Mouse (Mus musculus) myocyte (in vitro differentiated cells): ENCODE data around the gene Cfap54.

Source experiments
- CEBPB ChIP-seq: IDR thresholded peaks from 2 replicates; pipeline ENCODE4 v1.6.1; 2011; ENCODE audit warnings: mild to moderate bottlenecking, moderate library complexity; ENCODE audit not compliant: poor library complexity, insufficient read depth, severe bottlenecking
- E2F4 ChIP-seq: IDR thresholded peaks from one replicate; pipeline ENCODE4 v1.6.1; 2011; ENCODE audit warnings: mild to moderate bottlenecking, control low read depth, moderate library complexity; ENCODE audit not compliant: insufficient read depth
- MAX ChIP-seq: IDR thresholded peaks from one replicate; pipeline ENCODE4 v1.6.1; 2011; ENCODE audit warnings: low read depth, mild to moderate bottlenecking, control low read depth
- MYOD1 ChIP-seq, 3 experiments: IDR thresholded peaks; one replicate each; pipeline ENCODE4 v1.6.1; 2011; ENCODE audit warnings: control low read depth in 2 of 3, low read depth in 2 of 3, mild to moderate bottlenecking in 2 of 3, moderate library complexity in 1 of 3; ENCODE audit not compliant: insufficient read length in 2 of 3, control insufficient read depth in 1 of 3
- MYOG ChIP-seq, 3 experiments: IDR thresholded peaks; one replicate each; pipeline ENCODE4 v1.6.1; 2011; ENCODE audit warnings: control low read depth in 2 of 3, low read depth in 2 of 3, mild to moderate bottlenecking in 2 of 3; ENCODE audit not compliant: insufficient read length in 2 of 3, control insufficient read depth in 1 of 3, insufficient read depth in 1 of 3
- POLR2A ChIP-seq: IDR thresholded peaks from one replicate; pipeline ENCODE4 v1.6.1; 2011; ENCODE audit warnings: low read depth, mild to moderate bottlenecking, control low read depth, moderate library complexity; ENCODE audit not compliant: insufficient read length
- POLR2AphosphoS2 ChIP-seq: IDR thresholded peaks from one replicate; pipeline ENCODE4 v1.6.1; 2011; ENCODE audit warnings: low read depth, control low read depth; ENCODE audit not compliant: insufficient read length
- REST ChIP-seq: IDR thresholded peaks from one replicate; pipeline ENCODE4 v1.6.1; 2011; ENCODE audit warnings: mild to moderate bottlenecking, control low read depth, moderate library complexity; ENCODE audit not compliant: insufficient read depth, insufficient read length
- SRF ChIP-seq: IDR thresholded peaks from one replicate; pipeline ENCODE4 v1.6.1; 2011; ENCODE audit warnings: low read depth; ENCODE audit not compliant: control insufficient read depth, insufficient read length
- TCF12 ChIP-seq: IDR thresholded peaks from one replicate; pipeline ENCODE4 v1.6.1; 2011; ENCODE audit warnings: mild to moderate bottlenecking, control low read depth; ENCODE audit not compliant: poor library complexity, insufficient read depth, severe bottlenecking
- TCF3 ChIP-seq: IDR thresholded peaks from one replicate; pipeline ENCODE4 v1.6.1; 2011; ENCODE audit warnings: low read depth, control low read depth; ENCODE audit not compliant: insufficient read length
- USF1 ChIP-seq: IDR thresholded peaks from one replicate; pipeline ENCODE4 v1.6.1; 2011; ENCODE audit warnings: low read depth, mild to moderate bottlenecking, control low read depth, moderate library complexity

DNA sequence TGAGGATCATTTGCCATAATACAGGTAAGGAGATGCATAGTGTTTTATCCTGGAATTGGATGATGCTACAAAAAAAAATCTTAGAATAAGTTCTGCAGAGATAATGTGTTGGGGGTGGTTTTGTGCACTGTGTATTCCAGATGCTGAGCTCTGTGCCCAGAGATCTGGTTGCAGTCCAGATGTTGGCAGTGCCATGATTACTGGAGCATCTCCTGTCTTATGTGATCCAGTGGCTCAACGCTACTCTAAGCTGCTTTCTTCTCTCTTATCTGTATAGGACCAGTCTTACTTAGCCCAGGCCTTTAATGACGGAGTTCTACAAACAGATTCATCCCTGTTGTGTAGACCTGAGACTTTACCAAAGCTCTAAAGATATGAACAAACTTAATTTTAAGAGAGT lies 10.5 kb upstream of the Cfap54 start:
- TF ChIP-seq POLR2A, result no peak
- TF ChIP-seq TCF12, result no peak
- no peak for TF ChIP-seq CEBPB
- TF ChIP-seq MAX, result no peak
- no peak for TF ChIP-seq USF1
- no peak for TF ChIP-seq MYOG (IDR thresholded peaks at IDR 0.05; ENCODE audit: control insufficient read depth in 1 of 3, insufficient read depth in 1 of 3, insufficient read length in 2 of 3, low read depth in 2 of 3)
- no peak for TF ChIP-seq MYOD1 (IDR thresholded peaks at IDR 0.05; ENCODE audit: control insufficient read depth in 1 of 3, insufficient read length in 2 of 3, low read depth in 2 of 3)
- no peak for TF ChIP-seq POLR2AphosphoS2
- no peak for TF ChIP-seq SRF
- no peak for TF ChIP-seq E2F4
- TF ChIP-seq REST, result no peak
- TF ChIP-seq TCF3, result no peak
